14 mouse cellular contexts compared by ENCODE assay signal in genomic region chr12:113101251-113101960, GRCm38 (mm10). TPM values are rescaled to one million over a fixed set of nuclear protein-coding genes. Genes with fewer than 3 reads are reported as not detected.
DNase-seq lines count a peak whose midpoint lies in the region; ATAC-seq lines count a peak whose summit lies in the region.
"Had no signal": no experiment of that assay in that cellular context is flagged by ENCODE, and none has a peak within 500 bp of the region (broad histone marks: within the 10 kb centered on the region; RNA-seq: fewer than 3 reads in every experiment).

No protein-coding gene starts in this region.

- no peaks in the 10 kb centered on the region for H3K27me3 ChIP-seq in hindbrain, embryonic 10.5 days (ENCODE audit: insufficient read depth, poor library complexity, severe bottlenecking)
- H3K27me3 ChIP-seq in hindbrain, embryonic 12.5 days: no peaks in the 10 kb centered on the region
- no peaks in the 10 kb centered on the region for H3K27me3 ChIP-seq in neural tube, embryonic 12.5 days (replicated peaks)
- H3K27me3 ChIP-seq in neural tube, embryonic 15.5 days (replicated peaks): no peaks in the 10 kb centered on the region
- no peaks in the 10 kb centered on the region for H3K27me3 ChIP-seq in embryonic facial prominence, embryonic 10.5 days (replicated peaks; ENCODE audit: low read depth, poor library complexity, severe bottlenecking)
- H3K27me3 ChIP-seq in liver, embryonic 15.5 days: peaks cover 14% of the 10 kb centered on the region; the same call in 1 of the 2 replicates

- 0 out of 2 replicates have a peak overlapping the region, but pooled peaks have one; percentile 9 for H3K4me3 ChIP-seq in hindbrain, embryonic 10.5 days
- H3K4me3 ChIP-seq in hindbrain, embryonic 12.5 days: no peak overlapping the region
- no peak overlapping the region for H3K4me3 ChIP-seq in neural tube, embryonic 12.5 days
- no peak overlapping the region for H3K4me3 ChIP-seq in neural tube, embryonic 15.5 days (replicated peaks)
- H3K4me3 ChIP-seq in embryonic facial prominence, embryonic 10.5 days: 0 out of 2 replicates have a peak overlapping the region, but pooled peaks have one; percentile 99
- no peak overlapping the region for H3K4me3 ChIP-seq in liver, embryonic 15.5 days (replicated peaks)

- peaks cover 6% of the 10 kb centered on the region for H3K9me3 ChIP-seq in hindbrain, embryonic 10.5 days
- H3K9me3 ChIP-seq in hindbrain, embryonic 12.5 days (replicated peaks): no peaks in the 10 kb centered on the region
- no peaks in the 10 kb centered on the region for H3K9me3 ChIP-seq in neural tube, embryonic 12.5 days
- H3K9me3 ChIP-seq in neural tube, embryonic 15.5 days (replicated peaks): no peaks in the 10 kb centered on the region
- H3K9me3 ChIP-seq in embryonic facial prominence, embryonic 10.5 days: peaks cover 6% of the 10 kb centered on the region; the same call in 1 of the 2 replicates
- no peaks in the 10 kb centered on the region for H3K9me3 ChIP-seq in liver, embryonic 15.5 days (replicated peaks)

- H3K9ac ChIP-seq in hindbrain, embryonic 12.5 days: no peak overlapping the region
- no peak overlapping the region for H3K9ac ChIP-seq in neural tube, embryonic 12.5 days
- H3K9ac ChIP-seq in neural tube, embryonic 15.5 days (replicated peaks): no peak overlapping the region
- no peak overlapping the region for H3K9ac ChIP-seq in liver, embryonic 15.5 days

- H3K36me3 ChIP-seq in hindbrain, embryonic 10.5 days: peaks cover 56% of the 10 kb centered on the region
- 0 out of 2 replicates have a peak, but pooled peaks cover 4% of the 10 kb centered on the region for H3K36me3 ChIP-seq in hindbrain, embryonic 12.5 days
- H3K36me3 ChIP-seq in neural tube, embryonic 12.5 days: no peaks in the 10 kb centered on the region
- no peaks in the 10 kb centered on the region for H3K36me3 ChIP-seq in neural tube, embryonic 15.5 days
- peaks cover 73% of the 10 kb centered on the region for H3K36me3 ChIP-seq in embryonic facial prominence, embryonic 10.5 days (replicated peaks)
- H3K36me3 ChIP-seq in liver, embryonic 15.5 days (replicated peaks): no peaks in the 10 kb centered on the region; the same call in 1 of the 2 replicates

- H3K4me1 ChIP-seq in hindbrain, embryonic 10.5 days (replicated peaks): peaks cover 61% of the 10 kb centered on the region
- peaks cover 49% of the 10 kb centered on the region for H3K4me1 ChIP-seq in hindbrain, embryonic 12.5 days
- H3K4me1 ChIP-seq in neural tube, embryonic 12.5 days: peaks cover 36% of the 10 kb centered on the region
- peaks cover 66% of the 10 kb centered on the region for H3K4me1 ChIP-seq in neural tube, embryonic 15.5 days
- peaks cover 48% of the 10 kb centered on the region for H3K4me1 ChIP-seq in embryonic facial prominence, embryonic 10.5 days
- peaks cover 84% of the 10 kb centered on the region for H3K4me1 ChIP-seq in liver, embryonic 15.5 days (replicated peaks)

- 90% methylated on average over 9 of the region's 9 CpGs for WGBS in hindbrain, embryonic 10.5 days
- 82% methylated on average over 9 of the region's 9 CpGs for WGBS in hindbrain, embryonic 12.5 days
- 87% methylated on average over 9 of the region's 9 CpGs for WGBS in neural tube, embryonic 12.5 days
- 79% methylated on average over 9 of the region's 9 CpGs for WGBS in neural tube, embryonic 15.5 days
- WGBS in embryonic facial prominence, embryonic 10.5 days: 89% methylated on average over 9 of the region's 9 CpGs
- 65% methylated on average over 9 of the region's 9 CpGs for WGBS in liver, embryonic 15.5 days (ENCODE audit: insufficient replicate concordance)

- ATAC-seq in hindbrain, embryonic 12.5 days (ENCODE audit: low FRiP score): no peak
- no peak for ATAC-seq in neural tube, embryonic 12.5 days (ENCODE audit: low FRiP score, low read depth)
- no peak for ATAC-seq in neural tube, embryonic 15.5 days (ENCODE audit: low FRiP score)
- no peak for ATAC-seq in liver, embryonic 15.5 days (ENCODE audit: insufficient read depth)
- ATAC-seq: forebrain, embryonic 16.5 days had no signal

- no peak for DNase-seq in hindbrain, embryonic 10.5 days (ENCODE audit: low spot score)
- DNase-seq in embryonic facial prominence, embryonic 10.5 days (ENCODE audit: low spot score): no peak
- DNase-seq in Muller cell, postnatal 12 days (ENCODE audit: inconsistent ontology term): no peak
- no peak for DNase-seq in MN1 (ENCODE audit: low spot score)
- DNase-seq: gastrocnemius, postnatal 36 days; kidney, postnatal 10 days; spleen, adult 18-20 months had no signal

- no peak overlapping the region for H3K4me2 ChIP-seq in hindbrain, embryonic 12.5 days (replicated peaks)
- peak overlapping the region; percentile 96; the same call in 1 of the 2 replicates for H3K4me2 ChIP-seq in neural tube, embryonic 12.5 days (replicated peaks)
- H3K4me2 ChIP-seq in neural tube, embryonic 15.5 days: no peak overlapping the region
- no peak overlapping the region for H3K4me2 ChIP-seq in liver, embryonic 15.5 days

- H3K27ac ChIP-seq in hindbrain, embryonic 10.5 days: no peak overlapping the region
- no peak overlapping the region for H3K27ac ChIP-seq in hindbrain, embryonic 12.5 days
- H3K27ac ChIP-seq in neural tube, embryonic 12.5 days: no peak overlapping the region
- H3K27ac ChIP-seq in neural tube, embryonic 15.5 days (replicated peaks): no peak overlapping the region; the same call in 1 of the 2 replicates
- H3K27ac ChIP-seq in embryonic facial prominence, embryonic 10.5 days (replicated peaks): no peak overlapping the region
- H3K27ac ChIP-seq in liver, embryonic 15.5 days (replicated peaks): 0 out of 2 replicates have a peak overlapping the region, but pooled peaks have one; percentile 30
- H3K27ac ChIP-seq: stomach, postnatal 0 days had no signal

RNA-seq across cellular contexts. Expression of gene Mta1, which starts 3.3 kb away (rescaled TPM):
- 18.5 and 20.6 TPM in 2 replicates for polyA plus RNA-seq in hindbrain, embryonic 10.5 days (2016; fragmentation: Nextera tagmentation; extraction: Ambion mirVana)
- 16.9 and 18.9 TPM in 2 replicates for polyA plus RNA-seq in hindbrain, embryonic 12.5 days (2016; fragmentation: Nextera tagmentation; extraction: Ambion mirVana)
- polyA plus RNA-seq in neural tube, embryonic 12.5 days (2016; fragmentation: Nextera tagmentation; extraction: Ambion mirVana): 15.8 and 19.6 TPM in 2 replicates
- polyA plus RNA-seq in neural tube, embryonic 15.5 days (2015; fragmentation: Nextera tagmentation; extraction: Ambion mirVana): 14.3 and 15.0 TPM in 2 replicates
- 20.3 and 21.0 TPM in 2 replicates for polyA plus RNA-seq in embryonic facial prominence, embryonic 10.5 days (2016; fragmentation: Nextera tagmentation; extraction: Ambion mirVana)
- polyA plus RNA-seq in liver, embryonic 15.5 days (2015; fragmentation: Nextera tagmentation; extraction: Ambion mirVana): 3.8 and 4.4 TPM in 2 replicates

RNA-seq across cellular contexts. Expression of gene Tex22, which starts 27.1 kb away (rescaled TPM):
- polyA plus RNA-seq in hindbrain, embryonic 10.5 days (2016; fragmentation: Nextera tagmentation; extraction: Ambion mirVana): 0.12 TPM in 1 of 2 replicates, not detected in the other
- polyA plus RNA-seq in hindbrain, embryonic 12.5 days (2016; fragmentation: Nextera tagmentation; extraction: Ambion mirVana): not detected in 2 replicates
- polyA plus RNA-seq in neural tube, embryonic 12.5 days (2016; fragmentation: Nextera tagmentation; extraction: Ambion mirVana): 0.24 TPM in 1 of 2 replicates, not detected in the other
- polyA plus RNA-seq in neural tube, embryonic 15.5 days (2015; fragmentation: Nextera tagmentation; extraction: Ambion mirVana): not detected in 2 replicates
- not detected in 2 replicates for polyA plus RNA-seq in embryonic facial prominence, embryonic 10.5 days (2016; fragmentation: Nextera tagmentation; extraction: Ambion mirVana)
- not detected in 2 replicates for polyA plus RNA-seq in liver, embryonic 15.5 days (2015; fragmentation: Nextera tagmentation; extraction: Ambion mirVana)
- polyA plus RNA-seq: forebrain, embryonic 16.5 days; intestine, embryonic 14.5 days; stomach, postnatal 0 days had no signal

RNA-seq across cellular contexts. Expression of gene Crip2, which starts 38.6 kb away (rescaled TPM):
- polyA plus RNA-seq in hindbrain, embryonic 10.5 days (2016; fragmentation: Nextera tagmentation; extraction: Ambion mirVana): 195 and 260 TPM in 2 replicates
- 217 and 245 TPM in 2 replicates for polyA plus RNA-seq in hindbrain, embryonic 12.5 days (2016; fragmentation: Nextera tagmentation; extraction: Ambion mirVana)
- polyA plus RNA-seq in neural tube, embryonic 12.5 days (2016; fragmentation: Nextera tagmentation; extraction: Ambion mirVana): 267 TPM in 2 replicates
- polyA plus RNA-seq in neural tube, embryonic 15.5 days (2015; fragmentation: Nextera tagmentation; extraction: Ambion mirVana): 259 and 289 TPM in 2 replicates
- 91.8 and 96.4 TPM in 2 replicates for polyA plus RNA-seq in embryonic facial prominence, embryonic 10.5 days (2016; fragmentation: Nextera tagmentation; extraction: Ambion mirVana)
- polyA plus RNA-seq in liver, embryonic 15.5 days (2015; fragmentation: Nextera tagmentation; extraction: Ambion mirVana): 45.1 and 51.5 TPM in 2 replicates

RNA-seq across cellular contexts. Expression of gene Crip1, which starts 44.7 kb away (rescaled TPM):
- polyA plus RNA-seq in hindbrain, embryonic 10.5 days (2016; fragmentation: Nextera tagmentation; extraction: Ambion mirVana): 84.9 and 97.7 TPM in 2 replicates
- polyA plus RNA-seq in hindbrain, embryonic 12.5 days (2016; fragmentation: Nextera tagmentation; extraction: Ambion mirVana): 84.5 and 90.8 TPM in 2 replicates
- polyA plus RNA-seq in neural tube, embryonic 12.5 days (2016; fragmentation: Nextera tagmentation; extraction: Ambion mirVana): 59.9 and 65.8 TPM in 2 replicates
- polyA plus RNA-seq in neural tube, embryonic 15.5 days (2015; fragmentation: Nextera tagmentation; extraction: Ambion mirVana): 53.4 and 404 TPM in 2 replicates
- polyA plus RNA-seq in embryonic facial prominence, embryonic 10.5 days (2016; fragmentation: Nextera tagmentation; extraction: Ambion mirVana): 53.6 and 57.1 TPM in 2 replicates
- 89.4 and 102 TPM in 2 replicates for polyA plus RNA-seq in liver, embryonic 15.5 days (2015; fragmentation: Nextera tagmentation; extraction: Ambion mirVana)

RNA-seq across cellular contexts. Expression of gene Tedc1, which starts 54.8 kb away (rescaled TPM):
- polyA plus RNA-seq in hindbrain, embryonic 10.5 days (2016; fragmentation: Nextera tagmentation; extraction: Ambion mirVana): 59.5 and 66.4 TPM in 2 replicates
- 34.1 and 38.5 TPM in 2 replicates for polyA plus RNA-seq in hindbrain, embryonic 12.5 days (2016; fragmentation: Nextera tagmentation; extraction: Ambion mirVana)
- polyA plus RNA-seq in neural tube, embryonic 12.5 days (2016; fragmentation: Nextera tagmentation; extraction: Ambion mirVana): 32.3 and 32.9 TPM in 2 replicates
- polyA plus RNA-seq in neural tube, embryonic 15.5 days (2015; fragmentation: Nextera tagmentation; extraction: Ambion mirVana): 19.6 and 36.6 TPM in 2 replicates
- 57.5 and 59.4 TPM in 2 replicates for polyA plus RNA-seq in embryonic facial prominence, embryonic 10.5 days (2016; fragmentation: Nextera tagmentation; extraction: Ambion mirVana)
- polyA plus RNA-seq in liver, embryonic 15.5 days (2015; fragmentation: Nextera tagmentation; extraction: Ambion mirVana): 11.3 and 11.5 TPM in 2 replicates

Comparison
In these comparisons a context has a peak if more than half of its experiments do, and no peak if none do; other contexts are left out.
1. H3K4me3 ChIP-seq: peak in hindbrain, embryonic 10.5 days (single experiment) and embryonic facial prominence, embryonic 10.5 days (single experiment); none in hindbrain, embryonic 12.5 days (single experiment), neural tube, embryonic 12.5 days (single experiment), neural tube, embryonic 15.5 days (single experiment) and liver, embryonic 15.5 days (single experiment).